Mouse (Mus musculus) small intestine, adult 2 months (tissue): Measurements from ENCODE around the gene Shroom3.

ENCODE experiments used
- CTCF ChIP-seq: fragments of 200-500 bp; IDR thresholded peaks from 2 replicates; pipeline ENCODE4 v1.5.1; 2012; ENCODE audit warnings: low read depth, mild to moderate bottlenecking, control low read depth, inconsistent platforms, low read length, moderate library complexity, mixed read lengths; ENCODE audit not compliant: insufficient replicate concordance, insufficient read length; ENCODE audit errors: extremely low read depth
- POLR2A ChIP-seq: fragments of 200-500 bp; IDR thresholded peaks from 2 replicates; pipeline ENCODE4 v1.6.1; 2012; ENCODE audit warnings: low read depth, mild to moderate bottlenecking, control low read depth, inconsistent platforms, low read length, moderate library complexity

GRCm38 (mm10) chr5:92813562-92813961 lies 130.3 kb downstream of the Shroom3 start:
- TF ChIP-seq CTCF (no peak), POLR2A (no peak)
